Mouse (Mus musculus): Measurements from ENCODE around the gene Klc1.

Gene Klc1

DNA sequence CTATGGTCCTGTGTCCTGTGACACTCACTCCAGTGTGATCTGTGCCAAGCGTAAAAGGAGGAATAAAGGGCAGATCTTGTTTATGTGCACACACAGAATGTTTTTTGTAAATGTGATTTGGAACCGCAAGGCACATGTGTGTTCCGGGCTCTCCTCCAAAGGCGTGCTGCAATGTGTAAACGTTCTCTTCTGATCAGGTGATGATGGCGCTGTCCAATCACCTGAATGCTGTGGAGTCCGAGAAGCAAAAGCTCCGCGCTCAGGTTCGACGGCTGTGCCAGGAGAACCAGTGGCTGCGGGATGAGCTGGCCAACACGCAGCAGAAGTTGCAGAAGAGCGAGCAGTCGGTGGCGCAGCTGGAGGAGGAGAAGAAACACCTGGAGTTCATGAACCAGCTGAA is 15.5 kb downstream of the Klc1 start:
- no peak for DNase-seq (ENCODE audit: low read depth)

DNA sequence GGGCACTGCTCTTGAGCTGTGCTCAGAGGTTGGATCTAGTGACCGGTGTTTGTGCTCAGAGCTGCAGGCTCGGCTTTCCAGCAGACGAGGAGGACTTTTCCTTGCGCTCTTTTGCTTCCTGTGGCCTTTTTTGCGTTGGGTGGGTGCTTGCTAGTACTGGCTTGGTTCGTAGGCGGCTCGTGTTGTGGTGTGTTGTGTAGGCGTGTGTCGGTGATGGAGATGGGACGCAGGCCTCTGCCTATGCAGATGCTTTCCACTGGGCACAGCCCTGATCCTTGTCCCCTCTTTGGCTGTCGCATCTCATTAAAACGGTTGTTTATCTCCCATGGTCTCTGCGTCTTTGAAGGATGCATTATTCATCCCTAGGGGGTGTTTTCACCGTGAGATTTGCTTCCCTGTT is 16.2 kb downstream of the Klc1 start:
- no peak for DNase-seq (ENCODE audit: low read depth)

DNA sequence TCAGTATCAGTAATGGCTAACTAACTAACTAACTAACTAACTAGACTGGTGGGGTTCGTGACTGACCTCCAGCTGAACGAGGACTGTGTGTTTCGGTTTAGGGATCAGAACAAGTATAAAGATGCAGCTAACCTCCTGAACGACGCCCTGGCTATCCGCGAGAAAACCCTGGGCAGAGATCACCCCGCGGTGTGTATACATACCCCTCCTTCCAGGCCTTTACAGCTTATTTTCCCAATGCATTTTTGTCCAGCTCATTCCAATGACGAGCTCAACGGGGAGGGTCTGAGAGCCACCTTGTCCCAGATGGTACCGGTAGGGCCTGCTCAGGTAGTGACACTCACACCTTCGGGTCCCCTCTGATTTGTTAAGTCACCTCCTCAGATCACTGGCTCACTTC is 19.3 kb downstream of the Klc1 start:
- no peak for DNase-seq (ENCODE audit: low read depth)

DNA sequence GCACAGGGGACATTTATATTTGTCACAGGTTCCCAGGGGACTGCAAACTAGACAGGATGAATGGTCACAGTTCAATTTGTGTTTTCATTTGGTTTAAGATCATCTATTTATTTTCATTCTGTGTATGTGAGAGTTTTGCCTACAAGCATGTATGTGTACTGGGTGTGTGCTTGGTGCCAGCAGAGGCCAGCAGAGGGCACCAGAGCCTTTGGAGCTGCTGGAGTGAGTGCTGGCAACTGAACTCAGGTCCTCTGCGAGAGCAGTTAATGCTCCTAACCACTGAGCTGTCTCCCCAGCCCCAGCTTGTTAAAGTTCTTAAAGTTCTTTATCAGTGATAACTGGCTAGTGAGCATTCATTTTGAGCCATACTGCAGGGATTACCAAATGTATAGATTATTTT is 20.9 kb downstream of the Klc1 start:
- DNase-seq (ENCODE audit: low read depth), result no peak

DNA sequence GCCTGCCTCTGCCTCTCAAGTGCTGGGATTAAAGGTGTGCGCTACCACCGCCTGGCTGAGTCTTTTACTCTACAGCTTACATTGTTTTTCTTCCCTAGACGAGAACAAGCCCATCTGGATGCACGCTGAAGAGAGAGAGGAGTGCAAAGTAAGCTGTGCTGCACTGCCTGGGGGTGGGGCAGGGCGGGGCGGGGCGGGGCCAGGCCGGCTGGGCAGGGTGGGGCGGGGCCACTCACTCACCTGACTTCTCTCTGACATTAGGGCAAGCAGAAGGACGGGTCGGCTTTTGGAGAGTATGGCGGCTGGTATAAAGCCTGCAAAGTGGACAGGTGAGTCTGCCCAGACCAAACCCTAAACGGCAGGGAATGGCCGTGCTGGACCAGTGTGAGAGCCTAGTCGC is 26.5 kb downstream of the Klc1 start:
- no peak for DNase-seq (ENCODE audit: low read depth)

DNA sequence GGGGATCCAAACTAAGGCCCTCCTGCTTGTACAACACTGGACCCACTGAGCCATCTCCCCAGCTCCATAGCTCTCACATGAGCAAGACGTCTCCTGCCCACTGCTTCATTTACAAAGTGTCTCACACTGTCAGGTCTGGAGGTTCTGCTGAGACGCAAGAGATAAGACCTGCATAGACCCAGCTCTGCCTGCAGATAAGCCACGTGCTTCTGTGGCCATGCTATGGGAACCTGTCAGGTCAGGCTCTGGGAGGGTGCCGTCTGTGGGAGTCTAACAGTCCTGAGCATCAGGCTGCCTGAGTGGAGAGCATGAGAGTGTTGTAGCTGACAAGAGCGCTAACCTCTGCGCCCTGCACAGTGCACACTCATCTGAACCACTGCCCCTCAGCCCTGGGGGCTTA is 28.4 kb downstream of the Klc1 start:
- DNase-seq (ENCODE audit: low read depth), result no peak

DNA sequence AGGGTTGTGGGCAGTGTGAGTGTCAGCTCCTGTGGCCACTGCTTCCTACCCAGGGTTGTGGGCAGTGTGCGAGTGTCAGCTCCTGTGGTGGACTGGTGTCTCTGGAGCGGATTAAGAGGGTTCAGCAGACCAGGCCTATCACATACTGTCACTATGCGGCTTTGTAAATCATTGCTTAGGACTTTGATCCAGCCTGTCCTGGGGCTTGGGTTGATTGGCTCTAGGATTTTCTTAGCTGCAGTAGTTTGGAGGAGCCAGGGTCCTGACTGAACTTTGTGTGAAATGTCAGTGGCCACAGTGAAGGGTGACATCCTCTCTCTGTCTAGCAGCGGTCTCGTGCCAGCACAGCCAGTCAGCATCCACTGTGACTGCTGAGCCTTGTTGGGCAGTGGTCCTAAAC is 31.4 kb downstream of the Klc1 start:
- no peak for DNase-seq (ENCODE audit: low read depth)

DNA sequence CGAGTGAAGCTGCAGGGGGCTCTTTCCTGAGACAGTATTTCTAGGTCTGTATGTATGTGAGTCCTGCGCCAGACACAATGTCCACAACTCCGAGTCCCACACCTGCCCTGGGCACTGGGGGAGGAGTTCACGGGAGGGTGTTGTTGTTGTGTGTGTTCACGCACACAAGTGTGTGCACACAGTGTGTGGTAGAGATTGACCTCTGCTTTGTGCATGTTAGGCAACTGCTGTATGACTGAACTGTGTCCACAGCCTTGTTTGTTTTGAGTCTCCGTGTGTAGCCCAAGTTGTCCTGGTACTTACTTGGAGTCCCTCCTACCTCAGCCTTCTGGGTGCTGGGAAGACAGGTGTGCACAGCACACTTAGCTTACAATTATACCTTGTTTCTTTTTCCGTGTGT is 32.0 kb downstream of the Klc1 start:
- DNase-seq (ENCODE audit: low read depth), result no peak

DNA sequence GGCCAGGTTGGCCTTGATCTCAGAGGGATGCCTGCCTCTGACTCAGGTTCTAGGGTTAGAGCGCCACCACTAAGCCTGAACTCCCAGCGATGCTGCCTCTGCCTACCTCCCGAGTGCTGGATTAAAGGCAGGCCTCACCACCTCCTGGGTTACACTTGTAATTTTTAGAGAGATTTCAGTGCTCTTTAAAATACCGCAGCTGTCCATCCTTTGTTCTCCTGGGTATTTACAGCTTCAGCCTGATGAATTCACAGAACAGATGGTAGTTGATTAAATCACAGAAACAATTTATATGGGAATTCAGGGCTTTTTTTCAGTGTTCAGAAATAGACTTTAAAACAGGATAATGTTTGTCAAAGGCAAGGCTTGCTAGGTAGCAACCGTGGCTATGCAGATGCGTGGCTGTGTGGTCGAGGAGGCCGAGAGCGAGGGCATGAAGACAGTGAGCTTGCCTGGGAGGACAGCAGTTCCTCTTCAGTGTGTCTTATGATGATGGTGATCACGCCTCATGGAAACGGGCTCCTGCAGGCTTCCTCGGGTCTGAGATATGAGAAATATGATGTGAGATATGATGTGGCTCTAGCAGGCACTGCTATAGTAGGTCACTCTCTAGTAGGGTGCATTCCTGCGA is 32.9 kb downstream of the Klc1 start:
- no peak for DNase-seq (ENCODE audit: low read depth)

DNA sequence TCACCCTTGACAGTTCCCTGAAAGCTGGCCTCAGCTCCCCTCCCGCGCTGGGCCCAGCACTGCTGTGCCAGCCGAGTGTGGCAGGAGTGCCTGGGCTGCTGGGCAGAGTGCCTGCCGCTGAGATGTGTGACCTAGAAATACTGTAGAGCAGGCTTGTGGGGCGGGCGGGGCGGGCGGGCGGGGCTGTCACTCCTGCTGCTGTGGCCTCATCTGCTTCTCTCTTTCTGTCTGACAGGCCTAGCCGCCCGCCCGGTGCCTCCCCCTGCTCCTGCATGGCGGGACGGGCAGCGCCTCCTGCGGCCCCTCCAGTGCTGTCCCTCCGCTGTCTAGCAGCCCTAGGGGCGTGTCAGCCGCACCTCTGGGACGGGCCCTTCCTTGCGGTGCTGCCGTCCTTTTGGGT is 35.5 kb downstream of the Klc1 start:
- no peak for DNase-seq (ENCODE audit: low read depth)

DNA sequence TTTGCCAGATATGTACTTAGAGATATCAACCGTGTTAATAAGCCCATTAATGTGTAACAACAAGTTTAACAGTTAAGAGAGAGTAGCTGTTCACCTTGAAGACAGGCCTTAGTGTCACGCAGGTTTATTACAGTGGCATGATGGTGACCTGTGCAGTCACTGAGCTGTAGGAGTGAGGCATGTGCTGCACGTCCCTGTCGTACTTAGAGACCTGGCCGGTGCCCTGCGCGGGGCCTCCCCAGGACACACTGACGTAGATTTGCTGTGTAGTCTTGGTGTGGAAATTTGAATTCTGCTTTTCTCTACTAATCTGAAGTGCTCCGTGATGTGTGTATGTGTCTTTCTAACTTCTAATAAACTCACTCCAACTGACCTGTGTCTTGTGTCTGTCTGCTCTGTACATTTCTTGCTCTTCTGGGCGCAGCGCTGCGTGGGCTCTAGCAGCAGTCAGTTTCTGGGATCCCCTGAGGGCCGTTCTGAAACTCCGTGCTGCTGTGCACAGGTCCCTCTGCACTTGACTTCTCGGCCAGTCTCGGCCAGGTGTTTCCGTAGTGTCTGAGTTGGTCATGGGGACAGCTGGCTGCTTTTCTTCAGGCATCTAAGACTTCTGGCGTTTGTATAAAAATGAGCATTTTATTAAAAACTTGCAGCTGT is 36.0 kb downstream of the Klc1 start:
- DNase-seq (ENCODE audit: low read depth), result no peak

DNA sequence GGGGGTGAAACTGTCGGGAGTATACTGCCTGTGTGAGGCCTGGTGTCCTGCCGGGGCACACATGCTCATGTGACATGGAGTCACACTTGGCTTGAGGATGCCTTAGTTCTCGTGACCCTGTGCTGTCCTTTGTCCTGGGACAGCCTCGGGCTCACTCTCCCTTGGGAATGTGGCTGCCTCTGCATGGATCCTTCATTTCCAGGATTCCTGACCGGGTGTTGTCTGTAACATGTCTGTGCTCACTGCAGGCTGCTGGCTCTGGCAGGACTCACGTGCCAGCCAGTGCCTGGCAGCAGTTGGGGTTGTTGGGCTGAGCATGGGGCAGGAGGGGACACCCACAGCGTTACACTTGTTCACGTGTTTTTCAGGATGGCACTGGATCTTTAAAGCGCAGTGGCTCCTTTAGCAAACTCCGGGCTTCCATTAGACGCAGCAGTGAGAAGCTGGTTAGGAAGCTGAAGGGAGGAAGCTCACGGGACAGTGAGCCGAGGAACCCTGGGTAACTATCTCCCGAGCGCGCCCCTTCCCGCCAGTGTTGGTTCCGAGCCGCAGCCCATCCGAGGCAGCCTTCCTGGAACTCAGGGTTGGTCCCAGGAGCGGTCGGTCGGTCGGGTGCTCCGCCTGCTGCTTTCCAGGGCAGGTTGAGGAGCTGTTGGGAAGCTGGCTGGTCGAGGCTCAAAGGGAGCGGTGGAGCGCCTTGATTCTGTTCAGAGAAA is 36.7 kb downstream of the Klc1 start:
- no peak for DNase-seq (ENCODE audit: low read depth)

DNA sequence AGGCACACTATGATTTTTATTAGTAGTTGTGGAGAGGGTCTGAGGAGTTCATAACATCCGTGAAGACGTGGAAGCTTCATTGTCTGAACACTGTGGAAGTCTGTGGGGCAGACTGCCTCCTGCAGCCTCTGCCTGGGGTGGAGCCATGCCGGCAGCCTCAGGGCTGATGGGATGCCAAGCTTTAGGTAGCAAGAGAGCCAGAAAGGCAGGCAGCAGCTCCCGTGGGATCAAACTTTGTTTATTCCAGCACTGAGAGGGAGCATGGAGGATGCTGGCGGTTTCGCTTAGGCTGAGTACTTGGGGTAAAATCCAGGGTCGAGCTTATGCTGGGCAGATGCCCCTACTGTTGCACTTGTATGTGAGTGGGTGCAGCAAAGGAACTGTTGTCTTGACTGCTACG is 38.6 kb downstream of the Klc1 start:
- no peak for DNase-seq (ENCODE audit: low read depth)

DNA sequence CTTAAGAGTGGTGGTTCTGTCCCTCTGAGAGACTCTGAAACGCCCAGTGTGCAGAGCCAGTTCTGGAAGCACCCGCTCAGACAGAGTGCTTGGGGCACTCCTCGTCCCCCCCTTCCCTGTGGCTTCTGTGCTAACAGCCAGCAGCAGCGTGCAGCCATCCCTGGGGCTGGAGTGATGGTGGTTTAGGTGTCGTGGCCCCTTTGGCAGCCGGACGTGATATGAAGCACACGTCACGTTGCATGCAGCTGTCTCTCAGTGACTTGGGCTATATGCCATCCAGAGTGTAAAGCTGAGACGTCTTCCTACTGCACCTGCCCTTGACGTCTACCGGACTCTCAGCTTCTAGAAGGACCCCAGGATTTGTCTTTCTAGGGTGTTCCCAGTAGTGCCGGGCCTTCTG is 39.8 kb downstream of the Klc1 start:
- no peak for DNase-seq (ENCODE audit: low read depth)

DNA sequence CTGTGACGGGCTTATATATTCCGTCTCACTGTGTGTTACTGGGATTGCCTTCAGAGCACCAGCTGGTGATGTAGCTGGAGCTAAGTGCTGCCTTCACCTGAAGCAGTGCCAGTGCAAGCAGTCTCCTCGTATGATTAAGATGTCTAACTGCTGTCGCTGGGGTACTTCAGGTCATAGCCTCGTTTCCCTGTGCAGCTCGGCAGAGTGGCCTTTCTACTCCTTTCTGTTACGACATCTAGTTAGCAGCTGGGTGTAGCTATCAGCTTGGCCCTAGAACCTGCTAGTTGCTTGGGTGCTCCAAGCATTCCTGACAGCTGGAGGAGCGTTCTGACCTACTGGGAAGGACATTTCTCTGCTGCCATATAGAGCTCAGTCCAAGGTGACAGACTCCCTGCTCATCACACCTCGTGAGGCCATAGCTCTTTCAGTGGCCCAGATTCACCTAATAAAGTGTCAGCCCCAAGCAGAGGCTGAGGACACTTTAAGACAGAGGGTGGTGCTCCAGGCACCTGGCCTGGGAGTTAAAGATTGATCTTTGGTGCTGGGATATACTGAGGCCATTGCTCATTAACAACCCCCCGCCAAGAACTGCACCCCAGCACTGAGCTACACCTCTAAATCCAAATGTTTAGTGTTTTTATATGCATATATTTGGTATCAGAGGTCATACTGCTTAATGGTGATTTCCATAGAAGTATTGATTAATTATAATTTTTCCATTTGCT is 42.0 kb downstream of the Klc1 start:
- no peak for DNase-seq (ENCODE audit: low read depth)

DNA sequence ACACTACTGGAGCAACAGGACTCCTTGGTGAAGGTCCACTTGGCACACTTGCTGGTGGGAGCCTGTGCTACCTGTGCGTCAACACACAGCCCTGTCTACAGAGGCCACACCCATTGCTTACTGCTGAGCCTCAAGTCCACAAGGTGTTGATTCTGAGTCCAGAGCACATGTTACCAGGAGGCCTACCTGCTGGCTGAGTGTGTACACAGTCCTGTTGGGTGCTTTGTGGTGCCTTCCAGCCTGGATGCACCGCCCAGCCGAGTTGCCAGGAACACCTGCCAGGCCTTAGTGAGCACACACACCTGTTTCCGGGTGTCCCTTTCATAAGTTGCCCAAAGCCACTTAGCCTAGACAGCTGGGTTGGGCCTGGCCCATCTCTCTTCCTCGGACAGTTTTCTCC is 44.9 kb downstream of the Klc1 start:
- DNase-seq (ENCODE audit: low read depth), result no peak

DNA sequence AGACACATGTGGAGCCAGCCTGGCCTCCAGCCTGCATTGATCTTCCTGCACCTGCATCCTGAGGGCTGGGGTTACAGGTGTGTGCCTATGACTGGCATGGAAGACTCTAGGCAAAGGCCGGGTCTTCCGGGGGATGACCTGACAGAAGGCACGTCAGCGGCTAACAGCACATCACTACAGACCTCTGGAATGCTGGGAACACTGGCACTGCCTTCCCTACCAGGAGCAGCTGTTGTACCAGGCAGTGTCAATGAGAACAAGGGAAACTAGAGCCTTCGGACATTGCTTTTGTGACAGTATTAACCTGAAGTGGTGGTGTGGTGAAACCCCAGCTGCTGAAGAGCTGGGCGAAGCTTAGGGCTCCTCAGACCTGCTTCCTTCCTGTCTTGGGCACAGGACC is 50.1 kb downstream of the Klc1 start:
- no peak for DNase-seq (ENCODE audit: low read depth)

DNA sequence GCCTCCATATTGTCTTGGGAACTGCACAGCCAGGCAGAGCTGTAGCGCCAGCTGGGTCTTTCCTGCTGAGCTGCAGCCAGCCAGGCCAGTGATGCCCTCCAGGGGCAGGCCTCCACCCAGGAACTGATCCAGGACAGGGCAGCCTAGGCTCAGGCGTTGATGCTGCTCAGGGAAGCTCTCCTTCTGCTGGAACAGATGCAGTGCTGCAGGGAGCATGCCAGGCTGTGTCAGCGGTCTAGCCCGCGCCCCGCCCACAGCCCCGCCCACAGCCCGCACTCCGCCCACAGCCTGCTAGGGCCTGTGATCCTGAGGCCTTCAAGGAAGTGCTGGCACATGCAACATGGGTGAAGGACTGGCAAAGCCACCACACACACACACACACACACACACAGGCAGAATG is 51.1 kb downstream of the Klc1 start:
- DNase-seq (ENCODE audit: low read depth), result peak; percentile 55

DNA sequence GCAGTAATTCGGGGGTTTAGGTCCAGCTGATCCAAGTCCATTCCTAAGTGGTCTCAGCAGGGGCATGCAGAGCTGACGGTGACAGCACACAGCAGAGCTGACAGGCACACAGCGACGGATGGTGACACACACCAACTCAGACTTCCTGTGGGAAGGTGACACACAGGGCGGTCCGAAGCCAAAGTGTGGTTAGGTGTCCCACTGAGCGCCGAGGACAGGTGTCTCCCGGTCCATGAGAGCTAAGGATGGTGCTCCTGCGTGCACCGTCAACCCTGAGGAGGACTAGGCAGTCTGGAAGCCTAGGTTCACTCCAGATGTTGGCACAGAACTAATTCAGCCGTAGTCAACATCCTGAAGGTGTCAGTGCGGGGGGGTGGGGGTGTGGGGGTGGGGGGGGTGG is 53.4 kb downstream of the Klc1 start:
- no peak for DNase-seq (ENCODE audit: low read depth)

DNA sequence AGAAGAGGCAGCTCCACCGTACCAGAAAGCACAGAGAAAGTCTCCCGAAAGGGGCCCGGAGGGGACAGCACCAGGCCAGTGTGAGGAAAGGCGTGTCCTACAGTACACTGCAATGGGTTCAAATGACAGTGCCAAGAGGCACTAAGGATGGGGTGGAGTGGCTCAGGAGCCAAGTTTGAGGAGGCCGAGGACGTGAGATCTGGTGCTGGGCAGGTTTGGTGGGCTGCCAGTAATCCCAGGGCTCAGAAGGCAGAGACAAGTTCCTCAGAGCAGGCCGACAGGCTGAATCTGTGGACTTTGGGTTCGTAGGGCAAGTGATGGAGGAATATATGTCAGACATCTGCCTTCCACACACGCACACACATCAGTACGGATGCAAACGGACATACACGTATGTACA is 54.0 kb downstream of the Klc1 start:
- DNase-seq (ENCODE audit: low read depth), result no peak

DNA sequence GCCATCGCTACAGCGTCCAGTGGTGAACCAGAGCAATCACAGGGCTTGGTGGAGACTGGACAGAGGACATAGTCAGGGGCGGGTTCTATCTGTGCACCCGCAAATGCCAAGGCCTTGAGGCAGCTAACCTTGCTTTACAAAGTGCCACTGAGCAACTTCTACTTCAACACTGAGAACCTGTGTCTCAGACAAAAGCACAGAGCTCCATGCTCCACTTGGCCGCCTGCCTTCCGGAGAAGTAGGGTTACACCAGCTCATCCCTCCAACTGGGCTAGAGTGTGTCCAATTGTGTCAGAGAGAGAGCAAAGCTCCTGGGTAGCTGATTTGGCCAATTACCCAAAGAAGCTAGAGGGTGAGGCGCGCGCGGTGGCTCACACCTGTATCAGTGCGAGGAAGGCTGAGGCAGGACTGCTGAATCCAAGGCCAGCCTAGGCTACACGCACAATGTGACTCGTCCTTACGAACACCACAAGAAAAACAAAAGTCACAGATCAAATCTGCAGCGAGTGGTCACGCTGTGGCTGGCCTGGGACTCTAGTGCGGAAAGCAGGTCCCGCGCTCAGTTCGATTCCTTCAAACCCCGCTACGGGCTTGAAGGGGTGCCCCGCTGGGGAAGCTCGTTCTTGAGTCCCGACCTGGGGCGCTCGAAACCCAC is 54.6 kb downstream of the Klc1 start:
- no peak for DNase-seq (ENCODE audit: low read depth)

DNA sequence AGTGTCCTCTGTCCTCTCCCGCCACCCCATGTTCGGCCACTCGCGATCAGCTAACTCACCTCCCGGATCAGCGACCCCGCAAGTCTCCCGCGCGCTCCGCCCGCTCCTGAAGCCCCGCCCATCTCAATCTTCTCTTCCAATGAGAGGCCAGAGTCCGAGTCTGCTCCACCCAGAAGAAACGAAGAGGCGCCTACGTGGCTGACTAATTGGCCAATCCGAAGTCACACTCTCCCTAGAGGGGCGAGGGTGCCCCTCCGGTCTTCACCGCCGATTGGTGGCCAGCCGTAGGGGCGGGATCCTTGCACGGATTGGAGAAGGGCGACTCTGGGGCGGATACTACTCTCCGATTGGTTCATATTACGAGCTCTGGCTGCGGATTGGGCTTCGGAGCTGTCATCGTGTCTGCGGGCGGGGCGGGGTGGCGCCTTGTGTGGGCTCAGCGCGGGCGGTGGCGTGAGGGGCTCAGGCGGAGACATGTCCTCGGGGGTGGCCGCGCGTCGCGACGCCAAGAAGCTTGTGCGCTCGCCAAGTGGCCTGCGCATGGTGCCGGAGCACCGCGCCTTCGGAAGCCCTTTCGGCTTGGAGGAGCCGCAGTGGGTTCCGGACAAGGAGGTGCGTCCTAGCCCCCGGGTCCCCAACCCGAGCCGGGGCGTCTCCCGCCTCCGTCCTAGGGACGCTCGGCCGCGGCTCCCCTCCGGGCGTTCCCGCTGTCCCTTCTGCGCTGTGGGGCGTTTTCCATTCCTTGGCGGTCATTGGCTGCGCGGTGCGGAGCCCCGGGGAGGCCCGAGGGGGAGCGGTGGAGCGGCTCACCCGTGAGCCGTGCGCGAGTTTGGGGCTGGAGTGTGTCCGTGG is 55.3 kb downstream of the Klc1 start, which contains the start of the genes Xrcc3 and Zfyve21:
TSS of gene Xrcc3 (minus strand) at position 108 of the 852 bp plus-strand sequence.
TSS of gene Zfyve21 (plus strand) at position 405 of the 852 bp plus-strand sequence.
- DNase-seq (ENCODE audit: low read depth), result peak; percentile 99

Data from fibroblast of lung, adult 2 months (primary cell).